Mouse (Mus musculus) intestine, postnatal 0 days (tissue): ENCODE results near the gene Mdm2. TPM values are rescaled to one million over a fixed set of nuclear protein-coding genes. Genes with fewer than 3 reads are reported as not detected.
"Not testable (repeated sequence)": the region's sequence is repeated elsewhere in the genome, so short reads cannot be mapped to it uniquely, and the experiment has no call there.

Experiments used
- ATAC-seq: fragments of 200-750 bp; cut with Nextera tagmentation; 2 replicates; pipeline ENCODE4 v1.8.0; 2017; ENCODE audit warnings: mild to moderate bottlenecking, moderate TSS enrichment, moderate library complexity
- H3K27ac ChIP-seq: fragments of 300-500 bp; sonication (generic); 2 replicates; pipeline ENCODE4 v1.5.1; 2014; ENCODE audit warnings: mild to moderate bottlenecking, low read depth, low read length, moderate library complexity
- H3K27me3 ChIP-seq: fragments of 300-500 bp; sonication (generic); replicated peaks from 2 replicates; pipeline ENCODE4 v1.6.1; 2014; ENCODE audit warnings: low read length, mixed read lengths; ENCODE audit not compliant: control insufficient read depth, insufficient read depth
- H3K36me3 ChIP-seq: fragments of 300-500 bp; sonication (generic); 2 replicates; pipeline ENCODE4 v1.6.1; 2014; ENCODE audit warnings: mild to moderate bottlenecking, moderate library complexity; ENCODE audit not compliant: control insufficient read depth, insufficient read depth
- H3K4me1 ChIP-seq: fragments of 300-500 bp; sonication (generic); replicated peaks from 2 replicates; pipeline ENCODE4 v1.6.1; 2014; ENCODE audit warnings: antibody characterized with exemption, low read length, mixed read lengths; ENCODE audit not compliant: control insufficient read depth, insufficient read depth
- H3K4me2 ChIP-seq: fragments of 300-500 bp; sonication (generic); replicated peaks from 2 replicates; pipeline ENCODE4 v1.6.1; 2014; ENCODE audit warnings: low read depth, mild to moderate bottlenecking, moderate library complexity
- H3K4me3 ChIP-seq: fragments of 300-500 bp; sonication (generic); 2 replicates; pipeline ENCODE4 v1.5.1; 2014; ENCODE audit warnings: low read depth, low read length
- H3K9ac ChIP-seq: fragments of 300-500 bp; sonication (generic); 2 replicates; pipeline ENCODE4 v1.6.1; 2014; ENCODE audit warnings: mild to moderate bottlenecking, low read depth, low read length
- H3K9me3 ChIP-seq: fragments of 300-500 bp; sonication (generic); 2 replicates; pipeline ENCODE4 v1.6.1; 2016; ENCODE audit warnings: mixed run types; ENCODE audit not compliant: control insufficient read depth
- CTCF ChIP-seq: sonication (generic); IDR thresholded peaks from 2 replicates; pipeline ENCODE4 v1.5.1; 2016; ENCODE audit warnings: low read depth, mild to moderate bottlenecking, control low read depth, antibody characterized with exemption, moderate library complexity
- WGBS: fragments of 180-500 bp; shearing (Covaris S2); extraction: QIAGEN DNeasy Blood & Tissue Kit; methylation state at CpG from one replicate; pipeline ENCODE4 v1.1.7; 2014; 5-methylcytosine and 5-hydroxymethylcytosine counted together
- polyA plus RNA-seq: library from polyadenylated mRNA; unstranded; fragments of >200 nt; fragmentation: Nextera tagmentation; extraction: Ambion mirVana; gene quantifications from 2 replicates; pipeline ENCODE4 v1.2.1, GENCODE M21; 2015

Gene Mdm2
- 16.5 and 19.8 TPM in 2 replicates for polyA plus RNA-seq

GRCm38 (mm10) chr10:117710604-117711141 lies at the start of gene Mdm2:
Mdm2 (minus strand) TSS chr10:117710758.
- WGBS, result under 1% methylated on average over 52 of the region's 52 CpGs
- Histone ChIP-seq H3K9me3 (no peaks in the 10 kb centered on the region), H3K27ac (peak within 1 kb of the TSS; percentile 97), H3K27me3 (no peaks in the 10 kb centered on the region), H3K4me3 (peak within 1 kb of the TSS; percentile 93), H3K36me3 (peaks cover 17% of the 10 kb centered on the region), H3K9ac (peak within 1 kb of the TSS; percentile 97), H3K4me2 (peak within 1 kb of the TSS; percentile 74), H3K4me1 (0 out of 2 replicates have a peak, but pooled peaks cover 5% of the 10 kb centered on the region)
- peak; percentile 96 for ATAC-seq
- peak; percentile 83 for TF ChIP-seq CTCF

GRCm38 (mm10) chr10:117759844-117760630 lies 49.5 kb upstream of the Mdm2 start:
- Histone ChIP-seq H3K27ac (peak overlapping the region; percentile 6; the same call in 1 of the 2 replicates), H3K4me1 (no peaks in the 10 kb centered on the region), H3K9me3 (no peaks in the 10 kb centered on the region), H3K4me3 (no peak overlapping the region), H3K9ac (no peak overlapping the region), H3K4me2 (no peak overlapping the region), H3K27me3 (no peaks in the 10 kb centered on the region), H3K36me3 (peaks cover 80% of the 10 kb centered on the region)
- 95% methylated on average over 10 of the region's 10 CpGs for WGBS
- TF ChIP-seq CTCF, result no peak
- ATAC-seq, result no peak

GRCm38 (mm10) chr10:117758749-117759727 lies 48.5 kb upstream of the Mdm2 start:
- H3K9ac ChIP-seq, result no peak overlapping the region
- H3K4me2 ChIP-seq, result no peak overlapping the region
- peaks cover 81% of the 10 kb centered on the region for H3K36me3 ChIP-seq
- 87% methylated on average over 18 of the region's 18 CpGs for WGBS
- no peak overlapping the region for H3K27ac ChIP-seq
- H3K4me1 ChIP-seq, result no peaks in the 10 kb centered on the region
- no peak for ATAC-seq
- no peak for TF ChIP-seq CTCF
- H3K4me3 ChIP-seq, result no peak overlapping the region
- no peaks in the 10 kb centered on the region for H3K9me3 ChIP-seq
- no peaks in the 10 kb centered on the region for H3K27me3 ChIP-seq

- peaks cover 76% of the 10 kb centered on the region for H3K36me3 ChIP-seq
- ATAC-seq, H3K4me2 ChIP-seq: not testable (repeated sequence)
Measured at GRCm38 (mm10) chr10:117758344-117758743, 47.8 kb upstream of the Mdm2 start.

GRCm38 (mm10) chr10:117757796-117758342 lies 47.3 kb upstream of the Mdm2 start:
- WGBS, result 93% methylated on average over 7 of the region's 7 CpGs
- H3K27ac ChIP-seq, result no peak overlapping the region
- TF ChIP-seq CTCF, result no peak
- H3K9ac ChIP-seq, result no peak overlapping the region
- H3K36me3 ChIP-seq, result peaks cover 73% of the 10 kb centered on the region
- H3K27me3 ChIP-seq, result no peaks in the 10 kb centered on the region
- H3K4me2 ChIP-seq, result no peak overlapping the region
- no peaks in the 10 kb centered on the region for H3K9me3 ChIP-seq
- ATAC-seq, result no peak
- no peaks in the 10 kb centered on the region for H3K4me1 ChIP-seq
- H3K4me3 ChIP-seq, result no peak overlapping the region

More at GRCm38 (mm10) chr10:117758344-117758743, 47.8 kb upstream of the Mdm2 start:
- H3K27me3 ChIP-seq, H3K9me3 ChIP-seq, H3K4me3 ChIP-seq, H3K27ac ChIP-seq, H3K9ac ChIP-seq, H3K4me1 ChIP-seq: not testable (repeated sequence)
- WGBS, result 95% methylated on average over 3 of the region's 3 CpGs
